Mouse (Mus musculus) embryonic fibroblast, embryonic 13.5 days (primary cell): Measurements from ENCODE around the gene Usp17lc.
"Not testable (repeated sequence)": the region's sequence is repeated elsewhere in the genome, so short reads cannot be mapped to it uniquely, and the experiment has no call there.

Experiments
- CTCF ChIP-seq: IDR thresholded peaks from 2 replicates; pipeline ENCODE4 v1.5.1; 2011; ENCODE audit warnings: mild to moderate bottlenecking, control low read depth, low read length, moderate library complexity, borderline replicate concordance; ENCODE audit not compliant: insufficient read depth
- POLR2A ChIP-seq: IDR thresholded peaks from 2 replicates; pipeline ENCODE4 v1.6.1; 2011; ENCODE audit warnings: low read depth, mild to moderate bottlenecking, control low read depth, low read length, moderate library complexity

DNA sequence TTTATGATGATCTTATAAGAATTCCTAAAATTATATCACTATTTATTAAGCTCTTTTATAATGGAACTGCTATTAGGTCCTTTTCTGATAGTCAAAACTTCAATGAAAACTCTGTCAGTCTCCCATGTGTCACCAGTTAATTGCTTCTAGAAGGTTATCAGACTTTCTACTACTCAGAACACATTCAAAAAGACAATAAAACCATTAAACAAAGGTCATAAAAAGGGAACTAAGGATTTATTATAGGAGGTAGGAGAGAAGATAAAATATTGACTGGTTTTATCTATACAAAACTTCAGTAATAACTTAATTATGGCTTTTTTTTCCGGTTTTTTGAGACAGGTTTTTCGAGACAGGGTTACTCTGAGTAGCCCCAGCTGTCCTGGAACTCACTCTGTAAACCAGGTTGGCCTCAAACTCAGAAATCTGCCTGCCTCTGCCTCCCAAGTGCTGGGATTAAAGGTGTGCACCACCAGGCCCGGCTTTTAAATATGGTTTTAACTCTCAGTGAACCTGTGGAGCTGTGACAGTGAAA lies 8.3 kb upstream of the Usp17lc start:
- TF ChIP-seq POLR2A, CTCF: not testable (repeated sequence)
